Mouse (Mus musculus): Measurements from ENCODE around the gene Rgs7bp. TPM values are rescaled to one million over a fixed set of nuclear protein-coding genes. Genes with fewer than 3 reads are reported as not detected.

Rgs7bp gene
- polyA plus RNA-seq, 1 experiment from 2014 or later: 8.6 TPM

DNA sequence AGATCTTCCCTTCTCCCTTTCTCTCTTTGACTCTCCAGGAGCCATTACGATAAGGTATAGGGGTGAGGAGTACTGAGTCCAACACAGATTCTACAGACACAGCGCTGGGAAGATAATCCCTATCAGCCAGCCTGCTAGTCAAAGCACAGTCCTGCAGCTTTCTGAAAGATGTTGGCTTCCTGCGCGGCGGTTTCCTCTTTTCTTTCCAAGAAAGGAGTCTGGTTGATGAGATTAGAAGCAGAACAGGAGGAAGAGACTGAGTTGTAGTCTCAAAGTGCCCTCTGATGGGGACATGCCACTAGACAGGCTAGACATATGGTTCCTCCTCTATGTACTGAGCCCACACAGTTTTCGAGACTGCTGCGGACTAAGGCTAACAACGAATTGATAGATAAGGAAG, 6.1 kb downstream of the Rgs7bp start:
- ATAC-seq (ENCODE audit: low FRiP score, low read depth): no peak
- H3K4me1 ChIP-seq (replicated peaks): peaks cover 25% of the 10 kb centered on the region
- no peaks in the 10 kb centered on the region for H3K9me3 ChIP-seq
- H3K4me3 ChIP-seq: no peak overlapping the region
- no peaks in the 10 kb centered on the region for H3K36me3 ChIP-seq
- no peak overlapping the region for H3K27ac ChIP-seq (replicated peaks)
- WGBS: 91% methylated on average over 8 of the region's 8 CpGs
- no peaks in the 10 kb centered on the region for H3K27me3 ChIP-seq
- no peak overlapping the region for H3K9ac ChIP-seq
- no peak overlapping the region for H3K4me2 ChIP-seq

GRCm38 (mm10) chr13:105047377-105047776, 7.4 kb downstream of the Rgs7bp start:
- no peaks in the 10 kb centered on the region for H3K27me3 ChIP-seq
- no peak overlapping the region for H3K4me3 ChIP-seq
- no peak for ATAC-seq (ENCODE audit: low FRiP score, low read depth)
- WGBS: 63% methylated on average over 9 of the region's 9 CpGs
- peaks cover 13% of the 10 kb centered on the region; the same call in 1 of the 2 replicates for H3K4me1 ChIP-seq (replicated peaks)
- H3K4me2 ChIP-seq: no peak overlapping the region
- H3K9me3 ChIP-seq: no peaks in the 10 kb centered on the region
- H3K9ac ChIP-seq: no peak overlapping the region
- H3K36me3 ChIP-seq: no peaks in the 10 kb centered on the region
- no peak overlapping the region for H3K27ac ChIP-seq (replicated peaks)

GRCm38 (mm10) chr13:105043882-105044281, 10.8 kb downstream of the Rgs7bp start:
- ATAC-seq (ENCODE audit: low FRiP score, low read depth): no peak
- 42% methylated on average over 3 of the region's 3 CpGs for WGBS
- no peak overlapping the region for H3K4me2 ChIP-seq

GRCm38 (mm10) chr13:105038334-105038733, 16.4 kb downstream of the Rgs7bp start:
- Histone ChIP-seq H3K4me3 (no peak overlapping the region), H3K4me2 (no peak overlapping the region), H3K36me3 (no peaks in the 10 kb centered on the region), H3K9me3 (no peaks in the 10 kb centered on the region), H3K27ac (replicated peaks) (no peak overlapping the region), H3K27me3 (no peaks in the 10 kb centered on the region), H3K4me1 (replicated peaks) (no peaks in the 10 kb centered on the region), H3K9ac (no peak overlapping the region)
- 81% methylated on average over 5 of the region's 5 CpGs for WGBS
- no peak for ATAC-seq (ENCODE audit: low FRiP score, low read depth)

More at GRCm38 (mm10) chr13:105043882-105044281, 10.8 kb downstream of the Rgs7bp start:
- Histone ChIP-seq H3K9me3 (no peaks in the 10 kb centered on the region), H3K27ac (replicated peaks) (no peak overlapping the region), H3K4me1 (replicated peaks) (no peaks in the 10 kb centered on the region), H3K36me3 (no peaks in the 10 kb centered on the region), H3K27me3 (no peaks in the 10 kb centered on the region), H3K9ac (no peak overlapping the region), H3K4me3 (no peak overlapping the region)

DNA sequence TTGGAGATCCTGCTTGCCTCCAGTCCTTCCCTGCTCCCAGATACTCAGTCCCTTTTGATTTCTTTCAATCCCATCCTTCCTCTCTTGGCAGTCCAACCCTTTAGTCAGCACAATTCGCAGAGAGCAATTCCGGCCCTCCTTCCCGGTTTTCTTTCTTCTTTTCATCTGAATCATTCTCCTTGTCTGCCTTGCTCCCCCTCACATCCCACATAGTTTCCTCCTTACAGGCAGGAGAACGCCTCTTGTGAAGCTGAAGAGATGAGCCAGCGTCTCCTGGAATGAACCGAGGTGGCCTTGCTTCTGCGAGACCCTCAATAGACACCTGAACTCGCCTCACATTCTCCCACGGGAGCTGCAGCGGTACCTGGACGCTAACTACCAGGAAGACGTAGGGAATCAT, 16.9 kb downstream of the Rgs7bp start:
- Histone ChIP-seq H3K9ac (no peak overlapping the region), H3K27me3 (no peaks in the 10 kb centered on the region), H3K4me2 (no peak overlapping the region), H3K9me3 (no peaks in the 10 kb centered on the region), H3K27ac (replicated peaks) (no peak overlapping the region), H3K4me3 (no peak overlapping the region), H3K4me1 (replicated peaks) (no peaks in the 10 kb centered on the region), H3K36me3 (no peaks in the 10 kb centered on the region)
- ATAC-seq (ENCODE audit: low FRiP score, low read depth): no peak
- WGBS: 85% methylated on average over 12 of the region's 12 CpGs

DNA sequence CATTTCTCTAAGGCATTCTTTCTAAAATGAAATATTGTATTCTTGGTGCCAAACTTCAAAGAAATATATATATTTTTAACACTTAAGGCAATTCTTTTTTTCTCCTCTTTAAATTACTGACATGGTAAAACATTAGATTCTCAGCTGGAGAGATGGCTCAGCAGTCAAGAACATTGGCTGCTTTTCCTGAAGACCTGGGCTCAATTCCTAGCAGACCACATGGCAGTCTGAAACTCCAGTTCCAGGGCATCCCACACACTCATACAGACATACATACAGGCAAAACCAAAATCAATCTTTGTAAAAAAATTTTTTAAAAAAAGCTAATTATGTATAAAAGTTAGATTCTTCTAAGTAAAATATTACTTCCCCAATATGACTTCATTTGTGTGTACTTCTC, 22.8 kb downstream of the Rgs7bp start:
- no peak overlapping the region for H3K4me3 ChIP-seq
- H3K27me3 ChIP-seq: no peaks in the 10 kb centered on the region
- H3K9me3 ChIP-seq: no peaks in the 10 kb centered on the region
- no peaks in the 10 kb centered on the region for H3K4me1 ChIP-seq (replicated peaks)
- no peak overlapping the region for H3K4me2 ChIP-seq
- H3K36me3 ChIP-seq: no peaks in the 10 kb centered on the region
- H3K9ac ChIP-seq: no peak overlapping the region
- ATAC-seq (ENCODE audit: low FRiP score, low read depth): no peak
- no peak overlapping the region for H3K27ac ChIP-seq (replicated peaks)

DNA sequence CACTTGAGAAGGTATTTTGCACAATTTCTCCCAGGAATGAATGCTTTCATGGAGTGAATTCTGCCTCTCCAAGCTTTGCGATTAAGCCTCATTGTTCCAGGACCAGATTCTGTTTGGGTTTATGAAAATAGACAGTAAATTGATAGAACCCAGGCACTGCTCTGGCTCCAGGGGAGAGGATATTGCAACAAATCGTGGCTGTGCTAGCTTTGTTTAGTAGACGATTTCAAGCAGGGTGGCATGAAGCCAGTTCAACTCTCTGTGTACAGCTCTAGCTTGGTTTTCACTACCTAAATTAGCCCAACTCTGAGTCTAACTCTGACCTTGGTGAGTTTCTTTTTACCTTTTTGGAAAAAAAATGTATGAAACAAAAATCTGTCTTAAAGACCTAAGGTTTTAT, 26.5 kb downstream of the Rgs7bp start:
- ATAC-seq (ENCODE audit: low FRiP score, low read depth): no peak
- no peaks in the 10 kb centered on the region for H3K4me1 ChIP-seq (replicated peaks)
- H3K27me3 ChIP-seq: no peaks in the 10 kb centered on the region
- H3K4me3 ChIP-seq: no peak overlapping the region
- H3K4me2 ChIP-seq: no peak overlapping the region
- H3K27ac ChIP-seq (replicated peaks): no peak overlapping the region
- no peak overlapping the region for H3K9ac ChIP-seq
- no peaks in the 10 kb centered on the region for H3K9me3 ChIP-seq
- 73% methylated on average over 3 of the region's 3 CpGs for WGBS
- no peaks in the 10 kb centered on the region for H3K36me3 ChIP-seq

DNA sequence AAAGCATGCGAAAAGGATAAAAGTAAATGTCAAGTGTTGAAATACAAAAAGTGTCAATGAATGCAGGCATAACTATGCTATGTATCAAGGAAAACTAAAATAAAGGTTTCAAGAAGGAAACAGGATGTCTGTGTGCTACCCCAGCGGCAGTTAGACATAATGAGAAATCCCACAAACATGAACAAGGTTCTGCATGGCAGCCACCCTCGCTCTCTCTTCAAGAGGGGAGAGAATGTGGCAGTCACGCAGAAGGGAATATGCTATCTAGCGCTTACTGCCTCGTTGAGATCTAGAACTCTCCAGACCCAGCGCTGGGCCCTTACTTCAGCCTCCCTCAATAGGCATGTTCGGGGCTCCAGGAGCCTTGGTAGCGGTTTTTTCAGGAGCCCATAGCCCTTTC, 38.2 kb downstream of the Rgs7bp start:
- no peak for ATAC-seq (ENCODE audit: low FRiP score, low read depth)
- Histone ChIP-seq H3K4me3 (no peak overlapping the region), H3K27ac (replicated peaks) (no peak overlapping the region), H3K4me1 (replicated peaks) (no peaks in the 10 kb centered on the region), H3K9me3 (no peaks in the 10 kb centered on the region), H3K36me3 (no peaks in the 10 kb centered on the region), H3K9ac (no peak overlapping the region), H3K4me2 (no peak overlapping the region), H3K27me3 (no peaks in the 10 kb centered on the region)
- 85% methylated on average over 9 of the region's 9 CpGs for WGBS

DNA sequence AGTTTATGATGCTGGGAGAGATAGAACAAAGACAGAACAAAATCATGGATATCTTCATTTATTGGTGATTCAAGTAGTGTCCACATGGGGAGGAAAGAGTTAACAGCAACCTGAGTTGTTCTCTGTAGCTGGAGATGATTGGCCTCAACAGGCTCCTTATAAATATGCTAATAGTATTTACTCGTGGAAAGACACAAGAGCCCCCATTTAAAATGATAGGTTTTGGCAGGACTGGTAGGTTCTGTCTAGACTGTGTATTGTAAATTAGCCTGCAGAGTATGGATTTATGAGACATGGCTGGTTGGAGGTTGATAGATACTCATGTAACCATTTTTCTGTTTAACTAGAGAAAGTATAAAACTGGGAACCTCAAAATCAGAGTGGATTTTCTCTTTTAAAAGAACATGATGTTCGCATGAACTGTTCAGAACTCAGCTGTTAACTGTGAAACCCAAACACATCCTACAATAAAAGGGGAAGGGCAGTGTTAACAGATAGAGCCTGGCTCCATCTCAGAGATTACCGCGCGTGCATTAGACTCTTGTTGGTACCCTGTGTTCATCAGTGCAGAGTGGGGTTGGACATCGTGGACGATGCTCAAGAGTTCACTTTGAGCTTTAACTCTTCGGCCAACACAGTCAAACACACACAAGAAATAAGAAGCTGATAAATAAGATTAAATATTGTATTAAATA, 38.9 kb downstream of the Rgs7bp start:
- no peaks in the 10 kb centered on the region for H3K27me3 ChIP-seq
- 71% methylated on average over 8 of the region's 8 CpGs for WGBS
- no peaks in the 10 kb centered on the region for H3K9me3 ChIP-seq
- ATAC-seq (ENCODE audit: low FRiP score, low read depth): no peak
- H3K4me1 ChIP-seq (replicated peaks): no peaks in the 10 kb centered on the region
- no peak overlapping the region for H3K4me3 ChIP-seq
- H3K27ac ChIP-seq (replicated peaks): no peak overlapping the region
- H3K4me2 ChIP-seq: no peak overlapping the region
- no peak overlapping the region for H3K9ac ChIP-seq
- no peaks in the 10 kb centered on the region for H3K36me3 ChIP-seq

- ATAC-seq (ENCODE audit: low FRiP score, low read depth): no peak
- WGBS: 94% methylated on average over 5 of the region's 5 CpGs
- no peak overlapping the region for H3K4me3 ChIP-seq
- no peaks in the 10 kb centered on the region for H3K36me3 ChIP-seq
- H3K27me3 ChIP-seq: no peaks in the 10 kb centered on the region
- H3K4me1 ChIP-seq (replicated peaks): no peaks in the 10 kb centered on the region
- H3K9me3 ChIP-seq: no peaks in the 10 kb centered on the region
- H3K4me2 ChIP-seq: no peak overlapping the region
- no peak overlapping the region for H3K9ac ChIP-seq
- no peak overlapping the region for H3K27ac ChIP-seq (replicated peaks)
Observed at GRCm38 (mm10) chr13:105011300-105011699, 43.4 kb downstream of the Rgs7bp start.

DNA sequence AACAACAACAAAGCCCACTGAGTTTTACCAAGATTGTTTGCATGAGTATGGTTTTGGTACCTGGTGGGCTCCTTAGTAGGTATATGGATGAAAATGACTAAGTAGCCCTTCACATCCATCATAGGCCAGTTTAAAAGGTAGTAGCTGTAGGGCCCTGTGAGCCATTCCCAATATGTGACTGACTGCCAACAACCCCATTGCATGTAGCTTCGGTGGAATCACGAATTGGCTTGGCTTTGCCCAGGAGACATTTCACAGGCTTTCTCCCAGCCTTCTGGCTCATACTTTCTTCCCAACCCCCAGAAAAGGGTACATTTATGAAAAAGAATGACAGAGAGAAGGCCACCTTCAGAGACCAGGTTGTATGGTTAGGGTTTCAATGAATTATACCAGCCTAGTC, 45.8 kb downstream of the Rgs7bp start:
- no peak for ATAC-seq (ENCODE audit: low FRiP score, low read depth)
- 87% methylated on average over 2 of the region's 2 CpGs for WGBS
- no peaks in the 10 kb centered on the region for H3K36me3 ChIP-seq

GRCm38 (mm10) chr13:105002831-105003157, 51.9 kb downstream of the Rgs7bp start:
- WGBS: 55% methylated on average over 2 of the region's 2 CpGs

More for the DNA sequence above, 45.8 kb downstream of the Rgs7bp start:
- H3K27ac ChIP-seq (replicated peaks): no peak overlapping the region
- H3K4me3 ChIP-seq: no peak overlapping the region
- H3K9me3 ChIP-seq: no peaks in the 10 kb centered on the region
- no peak overlapping the region for H3K4me2 ChIP-seq
- H3K4me1 ChIP-seq (replicated peaks): no peaks in the 10 kb centered on the region
- no peak overlapping the region for H3K9ac ChIP-seq
- no peaks in the 10 kb centered on the region for H3K27me3 ChIP-seq

More at GRCm38 (mm10) chr13:105002831-105003157, 51.9 kb downstream of the Rgs7bp start:
- ATAC-seq (ENCODE audit: low FRiP score, low read depth): no peak
- Histone ChIP-seq H3K9ac (no peak overlapping the region), H3K27me3 (no peaks in the 10 kb centered on the region), H3K9me3 (no peaks in the 10 kb centered on the region), H3K36me3 (no peaks in the 10 kb centered on the region), H3K27ac (replicated peaks) (peak overlapping the region; percentile 44), H3K4me1 (replicated peaks) (peaks cover 8% of the 10 kb centered on the region), H3K4me2 (no peak overlapping the region), H3K4me3 (no peak overlapping the region)

Data from hindbrain, embryonic 15.5 days (tissue).